Mouse (Mus musculus): ENCODE data around the gene Mrps27.
A peak's percentile ranks its signal among the peaks of the same experiment; 100 is the strongest.

Mrps27 gene

GRCm38 (mm10) chr13:99387901-99388811 lies 43.6 kb downstream of the Mrps27 start:
- no peak for DNase-seq (ENCODE audit: low spot score in 2 of 2)

DNA sequence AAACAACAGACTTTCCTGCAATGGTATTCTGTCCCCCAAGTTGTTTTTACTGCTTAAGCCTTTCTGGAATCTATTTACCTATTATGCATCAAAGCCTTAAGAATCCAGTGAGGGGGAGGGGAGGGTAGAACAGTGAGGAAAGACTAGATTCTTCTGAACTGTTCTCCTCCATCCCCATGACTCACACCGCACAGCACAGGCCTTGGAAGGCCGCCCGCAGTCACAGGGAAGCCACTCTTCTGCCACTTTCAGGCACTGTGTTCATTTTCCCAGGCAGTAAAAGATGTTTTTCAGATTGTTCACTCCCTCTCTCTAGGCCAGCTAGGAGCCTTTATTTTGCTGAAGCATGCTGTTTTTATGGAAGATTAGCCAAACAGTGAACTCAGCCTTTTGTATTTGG lies 46.8 kb downstream of the Mrps27 start:
- peak; percentile 44 to 79 for DNase-seq (ENCODE audit: low spot score in 2 of 2)

DNA sequence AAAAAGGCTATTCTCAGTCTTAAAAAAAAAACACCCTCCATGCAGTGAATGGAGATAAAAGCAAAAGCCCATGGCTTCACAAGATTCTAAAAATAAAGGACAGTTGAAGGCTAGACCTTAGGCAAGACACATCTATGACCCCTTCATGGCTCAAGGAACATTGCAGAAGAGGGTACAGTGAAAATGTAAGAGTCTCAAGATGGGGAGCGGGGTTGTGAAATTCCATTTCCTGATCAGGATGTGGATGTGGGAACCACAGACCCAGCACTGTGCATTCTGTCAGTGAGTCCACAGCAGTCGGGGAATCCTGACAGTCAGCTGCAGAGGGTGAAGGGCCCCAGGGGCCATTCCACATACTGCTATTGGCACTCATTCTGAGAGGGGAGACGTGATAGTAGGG lies 48.5 kb downstream of the Mrps27 start:
- DNase-seq (ENCODE audit: low spot score in 2 of 2), result no peak

- no peak for DNase-seq (ENCODE audit: low spot score in 2 of 2)
These were observed 50.1 kb downstream of the Mrps27 start for GRCm38 (mm10) chr13:99394694-99395093.

- no peak for DNase-seq (ENCODE audit: low spot score in 2 of 2)
These were observed 50.9 kb downstream of the Mrps27 start for GRCm38 (mm10) chr13:99395531-99395930.

DNA sequence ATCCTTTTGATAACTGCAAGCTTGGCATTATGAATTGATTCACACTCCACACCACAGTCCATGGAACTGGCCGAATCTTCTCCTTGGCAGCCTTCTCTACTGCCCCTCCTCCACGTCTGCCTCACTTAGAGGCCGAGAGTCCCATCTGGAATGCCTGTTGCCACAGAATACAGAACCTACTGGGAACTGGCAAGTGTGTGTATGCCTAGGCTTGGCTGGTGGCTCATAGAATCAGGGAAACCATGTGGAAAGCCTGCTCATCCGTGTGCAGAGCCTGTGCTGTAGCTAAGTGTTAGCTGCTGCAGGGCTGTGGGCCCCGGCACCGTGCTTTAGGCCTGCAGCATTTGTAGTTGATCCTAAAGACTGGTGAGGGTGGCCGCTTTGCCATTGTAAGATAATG lies 52.6 kb downstream of the Mrps27 start:
- DNase-seq (ENCODE audit: low spot score in 2 of 2), result no peak

DNA sequence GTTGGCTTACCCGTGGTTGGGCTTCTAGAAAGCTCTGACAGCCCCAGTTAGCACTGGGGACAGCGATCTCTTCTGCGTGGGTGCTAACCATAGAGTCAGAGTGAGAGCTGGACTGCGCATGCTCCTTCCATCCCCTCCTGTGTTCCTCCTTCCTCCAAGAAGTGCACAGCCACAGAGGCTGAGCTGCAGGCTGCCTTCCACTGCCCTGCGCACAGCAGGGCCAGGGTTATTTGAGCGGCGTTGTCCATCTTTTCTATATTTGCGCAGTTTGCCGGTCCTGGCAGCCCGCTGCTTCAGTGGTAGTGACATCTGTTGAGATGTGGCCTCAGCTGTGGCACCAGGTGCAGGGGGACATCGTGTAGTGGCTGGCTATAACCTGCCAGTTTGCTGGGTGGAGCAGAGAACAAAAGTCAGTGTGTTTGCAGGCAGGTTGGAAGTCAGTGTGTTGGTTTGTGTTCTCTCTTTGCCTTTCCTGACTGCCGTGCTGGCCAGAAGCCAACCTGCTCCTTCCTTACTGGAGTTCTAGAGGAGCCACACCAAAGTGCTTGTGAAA lies 53.6 kb downstream of the Mrps27 start:
- DNase-seq (ENCODE audit: low spot score in 2 of 2), result peak in 1 of 2 experiments; percentile 31

GRCm38 (mm10) chr13:99399373-99399772 lies 54.8 kb downstream of the Mrps27 start:
- no peak for DNase-seq (ENCODE audit: low spot score in 2 of 2)

DNA sequence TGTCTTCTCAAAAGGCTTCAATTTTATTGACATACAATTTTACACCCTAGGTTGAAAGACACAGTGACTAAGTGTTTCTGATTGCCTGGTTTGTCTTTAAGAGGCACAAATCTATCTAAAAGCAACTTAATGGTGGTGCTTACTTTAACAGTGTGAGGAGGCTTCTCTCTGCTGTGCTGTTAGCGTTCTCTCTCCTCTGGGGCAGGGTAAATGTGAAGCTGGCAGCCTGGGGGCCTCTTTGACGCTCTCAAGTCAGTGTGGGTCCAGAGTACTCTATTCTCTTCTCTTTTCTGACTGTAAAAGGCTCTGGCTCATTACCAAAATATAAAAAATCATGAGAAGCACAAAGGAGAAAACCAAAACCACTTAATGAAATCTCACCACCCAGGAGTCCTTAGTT lies 64.6 kb downstream of the Mrps27 start:
- DNase-seq (ENCODE audit: low spot score in 2 of 2), result no peak

- no peak for DNase-seq (ENCODE audit: low spot score in 2 of 2)
These were observed 66.3 kb downstream of the Mrps27 start for GRCm38 (mm10) chr13:99410611-99411515.

GRCm38 (mm10) chr13:99411761-99412160 lies 67.2 kb downstream of the Mrps27 start:
- no peak for DNase-seq (ENCODE audit: low spot score in 2 of 2)

GRCm38 (mm10) chr13:99412477-99413080 lies 68.0 kb downstream of the Mrps27 start:
- peak in 1 of 2 experiments; percentile 36 for DNase-seq (ENCODE audit: low spot score in 2 of 2)

- DNase-seq (ENCODE audit: low spot score in 2 of 2), result no peak
These were observed 69.1 kb downstream of the Mrps27 start for GRCm38 (mm10) chr13:99413481-99414351.

DNA sequence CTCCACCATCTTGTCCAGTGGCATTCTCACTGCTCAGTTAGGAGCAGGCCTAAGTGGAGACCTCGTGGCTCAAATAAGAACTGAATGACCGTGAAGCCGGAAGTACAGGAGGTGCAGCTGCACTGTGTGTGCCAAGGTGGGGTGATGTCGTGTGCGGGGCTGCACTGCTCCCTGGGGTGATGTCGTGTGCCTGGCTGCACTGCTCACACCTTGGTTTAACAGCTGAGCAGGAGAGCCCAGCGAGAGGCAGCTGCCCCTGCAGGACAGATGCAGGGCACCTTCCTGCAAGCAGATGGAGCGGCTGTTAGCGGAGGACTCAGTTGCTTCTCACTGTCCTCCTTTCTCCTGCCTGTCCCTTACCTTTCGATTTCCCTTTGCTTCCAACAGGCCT lies 69.8 kb downstream of the Mrps27 start:
- no peak for DNase-seq (ENCODE audit: low spot score in 2 of 2)

GRCm38 (mm10) chr13:99416601-99417000 lies 72.0 kb downstream of the Mrps27 start:
- no peak for DNase-seq (ENCODE audit: low spot score in 2 of 2)

DNA sequence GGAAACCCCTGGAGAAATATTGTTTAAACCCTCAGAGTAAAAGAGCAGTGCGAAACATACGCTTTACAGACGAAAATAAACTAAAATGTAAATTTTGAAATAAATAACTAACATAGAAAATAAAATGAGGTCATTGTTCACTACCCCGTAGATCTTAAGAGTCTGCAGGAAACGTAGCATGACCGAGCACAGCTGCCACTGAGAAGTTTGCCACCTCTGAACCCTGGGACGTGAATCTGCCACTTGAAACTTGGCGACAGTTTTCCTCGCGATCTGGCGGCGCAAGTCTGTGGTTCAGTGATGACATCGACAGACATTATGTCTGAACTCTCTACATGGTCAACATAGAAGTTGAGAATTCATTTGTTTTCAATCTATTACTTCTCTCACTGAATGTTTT lies 79.0 kb downstream of the Mrps27 start:
- DNase-seq (ENCODE audit: low spot score in 2 of 2), result no peak

GRCm38 (mm10) chr13:99433068-99434008 lies 88.8 kb downstream of the Mrps27 start:
- no peak for DNase-seq (ENCODE audit: low spot score in 2 of 2)

DNA sequence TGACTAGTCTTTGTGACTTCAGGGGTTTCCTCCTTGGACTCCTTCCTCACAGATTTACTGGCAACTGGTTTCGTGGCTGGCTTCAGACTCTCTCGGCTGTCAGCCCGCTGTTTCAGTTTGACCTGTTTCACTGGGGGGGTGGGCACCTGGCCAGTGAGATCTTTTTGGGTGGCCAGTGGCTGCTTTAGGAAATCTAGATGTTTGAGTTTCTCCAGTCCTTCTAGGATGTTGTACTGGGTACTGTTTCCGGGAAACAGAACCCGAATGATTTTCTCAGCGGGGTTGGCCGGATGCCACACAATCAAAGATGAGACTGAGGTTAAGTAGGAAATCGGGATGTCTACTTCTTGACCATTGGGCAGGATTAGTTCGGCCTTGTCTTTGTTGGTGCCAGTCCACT lies 89.9 kb downstream of the Mrps27 start:
- DNase-seq (ENCODE audit: low spot score in 2 of 2), result no peak

GRCm38 (mm10) chr13:99437051-99437450 lies 92.5 kb downstream of the Mrps27 start:
- DNase-seq (ENCODE audit: low spot score in 2 of 2), result no peak

DNA sequence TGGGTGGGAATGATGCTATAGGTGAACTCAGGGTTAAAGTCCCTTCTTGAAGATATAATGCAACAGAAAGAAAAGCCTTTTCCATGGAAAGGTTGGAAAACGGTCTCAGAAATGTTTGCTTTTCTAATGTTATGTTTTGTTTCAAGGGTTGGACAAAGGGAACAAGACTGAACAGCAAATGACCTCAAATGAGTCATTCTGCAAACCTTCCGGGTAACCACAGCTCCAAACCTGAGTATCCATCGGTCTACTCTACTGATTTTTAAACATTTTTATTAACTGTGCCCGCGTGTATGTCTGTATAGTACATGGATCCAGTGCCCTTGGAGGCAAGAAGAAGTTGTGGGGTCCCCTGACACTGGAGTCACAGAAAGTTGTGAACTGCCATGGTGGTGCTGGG lies 94.8 kb downstream of the Mrps27 start:
- DNase-seq (ENCODE audit: low spot score in 2 of 2), result no peak
